Comparison of ENCODE assay signal across 9 mouse cellular contexts in genomic region chr9:64231171-64231570, GRCm38 (mm10). TPM values are rescaled to one million over a fixed set of nuclear protein-coding genes. Genes with fewer than 3 reads are reported as not detected.
DNase-seq lines count a peak whose midpoint lies in the region; ATAC-seq lines count a peak whose summit lies in the region.
"Had no signal": no experiment of that assay in that cellular context is flagged by ENCODE, and none has a peak within 500 bp of the region (broad histone marks: within the 10 kb centered on the region; RNA-seq: fewer than 3 reads in every experiment).

No protein-coding gene starts in this region.

- no peak for DNase-seq in frontal cortex, adult 2 months (ENCODE audit: extremely low spot score in 1 of 2, low spot score in 1 of 2)
- peak; percentile 46 to 57 for DNase-seq in right cerebral cortex, postnatal 10 days (ENCODE audit: low spot score in 2 of 2)
- DNase-seq in right cerebral cortex, postnatal 4 days, result no peak
- peak; percentile 59 for DNase-seq in kidney, adult 9 months
- no peak for DNase-seq in ovary, adult 18-20 months (ENCODE audit: low spot score)
- DNase-seq in gastrocnemius, postnatal 14 days, result no peak
- DNase-seq in thymus, adult 18-20 months, result no peak
- DNase-seq: cerebellum, postnatal 36 days had no signal

- intact Hi-C loops in gastrocnemius, postnatal 14 days (cut with DNase I; ENCODE audit: low total_unique reads), result no loop called here

- 0 out of 2 replicates have a peak, but pooled peaks have one; percentile 22 for ATAC-seq in frontal cortex, adult (ENCODE audit: low TSS enrichment)

RNA-seq across cellular contexts. Expression of gene Uchl4, which starts 3.8 kb away (rescaled TPM):
- polyA plus RNA-seq in frontal cortex, adult 2 months (2012; rRNA removed), result 0.22 and 0.29 TPM in 2 replicates
- total RNA-seq in gastrocnemius, postnatal 14 days (2021), result 1 to 10 TPM; 2.2 to 2.5 TPM

RNA-seq across cellular contexts. Expression of gene Map2k1, which starts 22.3 kb away (rescaled TPM):
- polyA plus RNA-seq in frontal cortex, adult 2 months (2012; rRNA removed), result 261 and 265 TPM in 2 replicates
- 10 to 100 TPM; 51.9 to 55.6 TPM for total RNA-seq in gastrocnemius, postnatal 14 days (2021)

RNA-seq across cellular contexts. Expression of gene Tipin, which starts 50.2 kb away (rescaled TPM):
- 40.5 and 42.0 TPM in 2 replicates for polyA plus RNA-seq in frontal cortex, adult 2 months (2012; rRNA removed)
- total RNA-seq in gastrocnemius, postnatal 14 days (2021), result 10 to 100 TPM; 12.3 to 17.6 TPM

RNA-seq across cellular contexts. Expression of gene Snapc5, which starts 52.1 kb away (rescaled TPM):
- 34.8 and 35.4 TPM in 2 replicates for polyA plus RNA-seq in frontal cortex, adult 2 months (2012; rRNA removed)
- total RNA-seq in gastrocnemius, postnatal 14 days (2021), result 10 to 100 TPM; 15.6 to 16.4 TPM

RNA-seq across cellular contexts. Expression of gene Rpl4, which starts 58.0 kb away (rescaled TPM):
- polyA plus RNA-seq in frontal cortex, adult 2 months (2012; rRNA removed), result 536 and 611 TPM in 2 replicates
- 100 to 1,000 TPM; 594 to 710 TPM for total RNA-seq in gastrocnemius, postnatal 14 days (2021)

Comparison
In these comparisons a context has a peak if more than half of its experiments do, and no peak if none do; other contexts are left out.
1. DNase-seq: peak in right cerebral cortex, postnatal 10 days (2 of 2) and kidney, adult 9 months (single experiment); none in frontal cortex, adult 2 months (0 of 2), right cerebral cortex, postnatal 4 days (single experiment), ovary, adult 18-20 months (single experiment), gastrocnemius, postnatal 14 days (single experiment) and thymus, adult 18-20 months (0 of 2).